Mouse (Mus musculus): ENCODE results near the gene Clcf1.

GRCm38 (mm10) chr19:4264171-4264780, 50.2 kb downstream of the Clcf1 start:
- TF ChIP-seq GATA1 (IDR thresholded peaks at IDR 0.05; ENCODE audit: low read length) (no peak), TAL1 (IDR thresholded peaks at IDR 0.05; ENCODE audit: low read length) (no peak)
